Mouse (Mus musculus): ENCODE data around the gene Zscan26.

GRCm38 (mm10) chr13:21415266-21415665 lies 38.3 kb downstream of the Zscan26 start:
- no peak for TF ChIP-seq GATA1 (IDR thresholded peaks at IDR 0.05; ENCODE audit: borderline replicate concordance, low read length)
- TF ChIP-seq CTCF (IDR thresholded peaks at IDR 0.05; ENCODE audit: low read depth, low read length) = no peak
- no peak for TF ChIP-seq GATA2 (IDR thresholded peaks at IDR 0.05; ENCODE audit: borderline replicate concordance, low read depth, low read length)

All from G1E (cell line).